In genomic region chr3:117067470-117068053, GRCm38 (mm10) we compare ENCODE assay signal across 14 mouse cellular contexts.
DNase-seq lines count a peak whose midpoint lies in the region; ATAC-seq and TF ChIP-seq lines count a peak whose summit lies in the region.
"Had no signal": no experiment of that assay in that cellular context is flagged by ENCODE, and none has a peak within 500 bp of the region (broad histone marks: within the 10 kb centered on the region; RNA-seq: fewer than 3 reads in every experiment).

No protein-coding gene starts in this region.

- 0 out of 2 replicates have a peak, but pooled peaks have one; percentile 40 for TF ChIP-seq EP300 in heart, postnatal 0 days (IDR thresholded peaks at IDR 0.05; ENCODE audit: low read depth)
- TF ChIP-seq EP300 in liver, postnatal 0 days (IDR thresholded peaks at IDR 0.05; ENCODE audit: low read depth), result no peak

- WGBS in heart, embryonic 11.5 days (ENCODE audit: insufficient replicate concordance), result 59% methylated on average over 7 of the region's 7 CpGs
- 66% methylated on average over 7 of the region's 7 CpGs for WGBS in embryonic facial prominence, embryonic 12.5 days
- 53% methylated on average over 7 of the region's 7 CpGs for WGBS in heart, postnatal 0 days
- 63% methylated on average over 7 of the region's 7 CpGs for WGBS in liver, postnatal 0 days (ENCODE audit: insufficient replicate concordance)
- WGBS in forebrain, embryonic 14.5 days, result 86% methylated on average over 7 of the region's 7 CpGs

- H3K4me2 ChIP-seq in heart, embryonic 11.5 days, result no peak overlapping the region
- no peak overlapping the region for H3K4me2 ChIP-seq in embryonic facial prominence, embryonic 12.5 days (replicated peaks)
- no peak overlapping the region for H3K4me2 ChIP-seq in heart, postnatal 0 days (ENCODE audit: low read depth, low read length)
- no peak overlapping the region for H3K4me2 ChIP-seq in liver, postnatal 0 days (ENCODE audit: low read depth, low read length)
- H3K4me2 ChIP-seq in forebrain, embryonic 14.5 days (ENCODE audit: low read length), result no peak overlapping the region
- H3K4me2 ChIP-seq: liver, embryonic 11.5 days had no signal

- no peak overlapping the region for H3K9ac ChIP-seq in heart, embryonic 11.5 days (ENCODE audit: low read depth, low read length)
- no peak overlapping the region for H3K9ac ChIP-seq in embryonic facial prominence, embryonic 12.5 days
- no peak overlapping the region for H3K9ac ChIP-seq in heart, postnatal 0 days (replicated peaks; ENCODE audit: low read depth, low read length)
- no peak overlapping the region for H3K9ac ChIP-seq in liver, postnatal 0 days (replicated peaks)
- H3K9ac ChIP-seq in forebrain, embryonic 14.5 days (ENCODE audit: low read length), result no peak overlapping the region

- no peaks in the 10 kb centered on the region for H3K36me3 ChIP-seq in heart, embryonic 11.5 days (ENCODE audit: control insufficient read depth, insufficient read depth, low read length)
- H3K36me3 ChIP-seq in embryonic facial prominence, embryonic 12.5 days, result no peaks in the 10 kb centered on the region
- H3K36me3 ChIP-seq in heart, postnatal 0 days (replicated peaks; ENCODE audit: control insufficient read depth, insufficient read depth, low read length), result no peaks in the 10 kb centered on the region
- H3K36me3 ChIP-seq in liver, postnatal 0 days (replicated peaks; ENCODE audit: insufficient read depth, low read length), result no peaks in the 10 kb centered on the region
- H3K36me3 ChIP-seq in forebrain, embryonic 14.5 days (ENCODE audit: control insufficient read depth, insufficient read depth, low read length), result no peaks in the 10 kb centered on the region
- H3K36me3 ChIP-seq: hindbrain, embryonic 10.5 days; midbrain, embryonic 10.5 days had no signal

- H3K4me3 ChIP-seq in heart, embryonic 11.5 days (ENCODE audit: low read depth, low read length), result no peak overlapping the region
- no peak overlapping the region for H3K4me3 ChIP-seq in embryonic facial prominence, embryonic 12.5 days
- H3K4me3 ChIP-seq in heart, postnatal 0 days (ENCODE audit: low read depth, low read length), result no peak overlapping the region
- no peak overlapping the region for H3K4me3 ChIP-seq in liver, postnatal 0 days (ENCODE audit: low read depth, low read length)
- no peak overlapping the region for H3K4me3 ChIP-seq in forebrain, embryonic 14.5 days (ENCODE audit: low read depth, low read length)
- H3K4me3 ChIP-seq: hindbrain, embryonic 10.5 days; midbrain, embryonic 10.5 days had no signal

- no peak; the same call in 1 of the 2 replicates for ATAC-seq in heart, embryonic 11.5 days (replicated peaks; ENCODE audit: insufficient number of reproducible peaks, low FRiP score, low TSS enrichment)
- ATAC-seq in embryonic facial prominence, embryonic 12.5 days (ENCODE audit: insufficient number of reproducible peaks, insufficient read depth, low FRiP score, low TSS enrichment), result 0 out of 2 replicates have a peak, but pooled peaks have one; percentile 28
- peak; percentile 78 for ATAC-seq in heart, postnatal 0 days (ENCODE audit: insufficient read depth, low read depth)
- no peak for ATAC-seq in liver, postnatal 0 days
- ATAC-seq in forebrain, embryonic 14.5 days, result no peak; the same call in 1 of the 2 replicates

- peak; percentile 93 for DNase-seq in heart, adult 11 months
- peak; percentile 51 for DNase-seq in 3134 (ENCODE audit: extremely low read depth, insufficient read length, low spot score)
- DNase-seq in heart, postnatal 0 days (ENCODE audit: low spot score), result no peak
- DNase-seq in liver, postnatal 0 days, result no peak
- DNase-seq in forebrain, embryonic 14.5 days (ENCODE audit: low spot score), result no peak
- no peak for DNase-seq in right cerebral cortex, postnatal 14 days
- DNase-seq: adrenal gland, postnatal 36 days; cerebellum, postnatal 14 days; lung, postnatal 14 days had no signal

- no peak for TF ChIP-seq CTCF in heart, postnatal 0 days (IDR thresholded peaks at IDR 0.05; ENCODE audit: low read depth)
- no peak for TF ChIP-seq CTCF in liver, postnatal 0 days (IDR thresholded peaks at IDR 0.05; ENCODE audit: low read depth)

- H3K27me3 ChIP-seq in heart, embryonic 11.5 days (ENCODE audit: control insufficient read depth, insufficient read depth, low read length), result no peaks in the 10 kb centered on the region
- no peaks in the 10 kb centered on the region for H3K27me3 ChIP-seq in embryonic facial prominence, embryonic 12.5 days
- no peaks in the 10 kb centered on the region for H3K27me3 ChIP-seq in heart, postnatal 0 days (ENCODE audit: control insufficient read depth, insufficient read depth, low read length)
- H3K27me3 ChIP-seq in liver, postnatal 0 days (ENCODE audit: insufficient read depth, low read length), result no peaks in the 10 kb centered on the region
- no peaks in the 10 kb centered on the region for H3K27me3 ChIP-seq in forebrain, embryonic 14.5 days (replicated peaks; ENCODE audit: control insufficient read depth, insufficient read depth, low read length)

- no peaks in the 10 kb centered on the region for H3K9me3 ChIP-seq in heart, embryonic 11.5 days (replicated peaks; ENCODE audit: control insufficient read depth, low read length)
- H3K9me3 ChIP-seq in embryonic facial prominence, embryonic 12.5 days, result no peaks in the 10 kb centered on the region
- no peaks in the 10 kb centered on the region for H3K9me3 ChIP-seq in heart, postnatal 0 days (replicated peaks; ENCODE audit: control insufficient read depth, low read length)
- H3K9me3 ChIP-seq in liver, postnatal 0 days (ENCODE audit: low read length), result no peaks in the 10 kb centered on the region
- no peaks in the 10 kb centered on the region for H3K9me3 ChIP-seq in forebrain, embryonic 14.5 days (replicated peaks; ENCODE audit: control insufficient read depth, low read length)
- H3K9me3 ChIP-seq: hindbrain, embryonic 10.5 days; midbrain, embryonic 10.5 days had no signal

- H3K27ac ChIP-seq in heart, embryonic 11.5 days (ENCODE audit: low read depth, low read length), result no peak overlapping the region
- H3K27ac ChIP-seq in embryonic facial prominence, embryonic 12.5 days, result no peak overlapping the region
- peak overlapping the region; percentile 66 for H3K27ac ChIP-seq in heart, postnatal 0 days (ENCODE audit: low read depth)
- H3K27ac ChIP-seq in liver, postnatal 0 days (ENCODE audit: low read depth), result no peak overlapping the region
- no peak overlapping the region for H3K27ac ChIP-seq in forebrain, embryonic 14.5 days (ENCODE audit: low read depth, low read length)
- H3K27ac ChIP-seq: hindbrain, embryonic 10.5 days; midbrain, embryonic 10.5 days had no signal

- no peaks in the 10 kb centered on the region for H3K4me1 ChIP-seq in heart, embryonic 11.5 days (ENCODE audit: control insufficient read depth, insufficient read depth, low read length)
- H3K4me1 ChIP-seq in embryonic facial prominence, embryonic 12.5 days, result no peaks in the 10 kb centered on the region
- no peaks in the 10 kb centered on the region for H3K4me1 ChIP-seq in heart, postnatal 0 days (ENCODE audit: control insufficient read depth, insufficient read depth)
- H3K4me1 ChIP-seq in liver, postnatal 0 days (ENCODE audit: insufficient read depth), result no peaks in the 10 kb centered on the region
- no peaks in the 10 kb centered on the region for H3K4me1 ChIP-seq in forebrain, embryonic 14.5 days (ENCODE audit: control insufficient read depth, insufficient read depth, low read length)
- H3K4me1 ChIP-seq: hindbrain, embryonic 10.5 days; midbrain, embryonic 10.5 days had no signal

Comparison
In these comparisons a context has a peak if more than half of its experiments do, and no peak if none do; other contexts are left out.
1. DNase-seq: peak in heart, adult 11 months (single experiment) and 3134 (single experiment); none in heart, postnatal 0 days (single experiment), liver, postnatal 0 days (single experiment), forebrain, embryonic 14.5 days (single experiment) and right cerebral cortex, postnatal 14 days (single experiment).
2. ATAC-seq: peak in embryonic facial prominence, embryonic 12.5 days (single experiment) and heart, postnatal 0 days (single experiment); none in heart, embryonic 11.5 days (single experiment), liver, postnatal 0 days (single experiment) and forebrain, embryonic 14.5 days (single experiment).